Comparison of ENCODE assay signal across 10 mouse cellular contexts in genomic region chr2:165166664-165167435, GRCm38 (mm10).
DNase-seq lines count a peak whose midpoint lies in the region; ATAC-seq lines count a peak whose summit lies in the region.
"Had no signal": no experiment of that assay in that cellular context is flagged by ENCODE, and none has a peak within 500 bp of the region (broad histone marks: within the 10 kb centered on the region; RNA-seq: fewer than 3 reads in every experiment).

No protein-coding gene starts in this region.

- H3K4me1 ChIP-seq in forebrain, embryonic 16.5 days (replicated peaks; ENCODE audit: control insufficient read depth, insufficient read depth, low read length) = peaks cover 20% of the 10 kb centered on the region
- peaks cover 36% of the 10 kb centered on the region for H3K4me1 ChIP-seq in limb, embryonic 10.5 days

- H3K4me3 ChIP-seq in forebrain, embryonic 16.5 days (replicated peaks; ENCODE audit: low read length) = no peak overlapping the region
- no peak overlapping the region for H3K4me3 ChIP-seq in limb, embryonic 10.5 days

- H3K36me3 ChIP-seq in forebrain, embryonic 16.5 days (ENCODE audit: control insufficient read depth, insufficient read depth) = no peaks in the 10 kb centered on the region
- no peaks in the 10 kb centered on the region for H3K36me3 ChIP-seq in limb, embryonic 10.5 days

- 12% methylated on average over 17 of the region's 18 CpGs for WGBS in forebrain, embryonic 16.5 days
- WGBS in limb, embryonic 10.5 days = 8% methylated on average over 18 of the region's 18 CpGs

- peak; percentile 38 for DNase-seq in embryo, embryonic 10 days (ENCODE audit: low spot score)
- DNase-seq in embryo, embryonic 9.5 days (ENCODE audit: extremely low spot score) = no peak
- peak; percentile 82 for DNase-seq in right cerebral cortex, adult 18-20 months
- no peak for DNase-seq in right cerebral cortex, postnatal 4 days
- peak; percentile 69 for DNase-seq in telencephalon, adult 2 months (ENCODE audit: low read depth, low spot score)
- no peak for DNase-seq in heart, adult 8-10 months (ENCODE audit: low spot score)
- DNase-seq in limb, embryonic 10.5 days (ENCODE audit: low spot score) = no peak
- DNase-seq: heart, postnatal 4 days had no signal

- no peak overlapping the region for H3K4me2 ChIP-seq in forebrain, embryonic 16.5 days (ENCODE audit: low read length)

- H3K27ac ChIP-seq in forebrain, embryonic 16.5 days (ENCODE audit: low read length) = no peak overlapping the region
- no peak overlapping the region for H3K27ac ChIP-seq in limb, embryonic 10.5 days
- H3K27ac ChIP-seq: macrophage had no signal

- H3K9ac ChIP-seq in forebrain, embryonic 16.5 days (replicated peaks; ENCODE audit: low read depth, low read length) = no peak overlapping the region

- ATAC-seq in forebrain, embryonic 16.5 days = peak; percentile 54; the same call in 1 of the 2 replicates

- no peaks in the 10 kb centered on the region for H3K9me3 ChIP-seq in forebrain, embryonic 16.5 days (ENCODE audit: control insufficient read depth, low read length)
- H3K9me3 ChIP-seq in limb, embryonic 10.5 days (replicated peaks) = no peaks in the 10 kb centered on the region

- H3K27me3 ChIP-seq in forebrain, embryonic 16.5 days (replicated peaks; ENCODE audit: control insufficient read depth, insufficient read depth, low read length) = no peaks in the 10 kb centered on the region
- peaks cover 98% of the 10 kb centered on the region for H3K27me3 ChIP-seq in limb, embryonic 10.5 days (ENCODE audit: low read depth, poor library complexity, severe bottlenecking)

Comparison
In these comparisons a context has a peak if more than half of its experiments do, and no peak if none do; other contexts are left out.
1. DNase-seq: peak in embryo, embryonic 10 days (single experiment), right cerebral cortex, adult 18-20 months (single experiment) and telencephalon, adult 2 months (single experiment); none in embryo, embryonic 9.5 days (single experiment), right cerebral cortex, postnatal 4 days (single experiment), heart, adult 8-10 months (single experiment) and limb, embryonic 10.5 days (single experiment).